Mouse (Mus musculus): ENCODE data around the gene Zmynd8. TPM values are rescaled to one million over a fixed set of nuclear protein-coding genes. Genes with fewer than 3 reads are reported as not detected.
A peak's percentile ranks its signal among the peaks of the same experiment; 100 is the strongest.

The Zmynd8 gene
- total and polyA plus RNA-seq, 3 experiments, result 54.5 to 153 (median 82.4) TPM

DNA sequence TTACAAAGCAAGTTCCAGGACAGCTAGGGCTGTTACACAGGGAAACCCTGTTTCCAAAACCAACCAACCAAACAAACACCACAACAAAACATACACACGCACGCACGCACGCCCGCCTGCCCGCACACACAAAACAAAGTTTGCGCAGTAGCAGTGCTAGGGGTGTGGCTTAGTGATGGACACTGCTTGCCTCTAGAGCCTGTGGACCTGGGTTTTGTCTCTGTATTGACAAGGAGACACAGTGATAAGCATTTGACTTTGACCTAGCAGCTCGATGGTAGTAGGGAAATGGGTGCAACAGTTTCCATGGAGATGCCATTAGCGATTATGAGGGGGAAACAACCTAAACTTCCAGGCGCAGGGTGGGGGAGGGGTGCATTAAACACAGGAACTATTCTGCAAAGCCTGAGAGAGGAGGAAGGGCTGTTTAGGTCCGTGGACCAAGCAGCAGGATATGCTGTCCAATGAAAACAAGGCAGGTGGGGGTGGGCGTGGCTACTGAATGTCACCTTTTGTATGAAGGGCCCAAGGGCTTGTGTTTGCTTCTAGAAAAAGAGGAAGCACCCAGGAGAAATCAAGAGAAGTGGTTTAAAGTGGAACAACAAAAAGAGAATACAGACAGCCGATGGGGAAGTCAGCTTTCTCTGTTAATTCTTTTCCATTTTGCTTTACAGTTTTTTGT lies 23.4 kb upstream of the Zmynd8 start:
- Histone ChIP-seq H3K27me3 (ENCODE audit: insufficient read depth, low read length) (peaks cover 11% of the 10 kb centered on the region), H3K9me3 (replicated peaks) (no peaks in the 10 kb centered on the region), H3K4me1 (ENCODE audit: insufficient read depth, low read depth, low read length) (peaks cover 30% of the 10 kb centered on the region), H3K4me3 (ENCODE audit: low read depth, low read length) (no peak overlapping the region; the same call in 1 of the 2 replicates), H3K36me3 (replicated peaks) (no peaks in the 10 kb centered on the region)
- peak; percentile 81 for ATAC-seq (ENCODE audit: extremely low read depth, insufficient number of reproducible peaks, low FRiP score, poor library complexity, severe bottlenecking)
- TF ChIP-seq TAL1 (conservative IDR thresholded peaks at IDR 0.05; ENCODE audit: low read depth, low read length) (no peak), POLR2AphosphoS5 (IDR thresholded peaks at IDR 0.05; ENCODE audit: insufficient replicate concordance, low read depth, low read length) (no peak), CTCF (IDR thresholded peaks at IDR 0.05; ENCODE audit: low read depth, low read length) (no peak), GATA2 (IDR thresholded peaks at IDR 0.05; ENCODE audit: borderline replicate concordance, low read depth, low read length) (no peak), GATA1 (IDR thresholded peaks at IDR 0.05; ENCODE audit: borderline replicate concordance, low read length) (no peak)
- peak; percentile 40 for DNase-seq (ENCODE audit: low spot score)

DNA sequence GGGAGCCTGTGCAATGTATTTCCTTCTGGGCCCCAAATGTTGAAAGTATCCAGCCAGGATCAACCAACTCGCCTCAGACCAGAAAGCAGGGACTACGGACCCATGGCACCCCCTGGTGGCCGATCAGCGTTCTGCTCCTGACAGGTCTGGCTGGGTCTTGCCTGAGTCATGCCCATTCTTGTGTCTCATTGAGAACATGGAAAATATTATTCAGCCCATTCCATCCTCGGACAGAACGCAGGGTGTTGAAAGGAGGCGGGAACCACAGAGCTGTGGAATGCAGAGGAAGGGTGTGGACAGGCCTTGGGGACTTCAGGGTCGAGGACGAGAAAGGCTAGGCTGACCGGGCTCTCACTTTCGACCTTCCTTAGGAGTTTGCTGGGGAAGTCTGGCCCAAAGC lies 15.5 kb upstream of the Zmynd8 start:
- Histone ChIP-seq H3K4me1 (ENCODE audit: insufficient read depth, low read depth, low read length) (peaks cover 20% of the 10 kb centered on the region), H3K27me3 (ENCODE audit: insufficient read depth, low read length) (peaks cover 9% of the 10 kb centered on the region), H3K9me3 (replicated peaks) (no peaks in the 10 kb centered on the region), H3K4me3 (ENCODE audit: low read depth, low read length) (no peak overlapping the region), H3K36me3 (replicated peaks) (no peaks in the 10 kb centered on the region)
- DNase-seq (ENCODE audit: low spot score), result peak; percentile 59
- ATAC-seq (ENCODE audit: extremely low read depth, insufficient number of reproducible peaks, low FRiP score, poor library complexity, severe bottlenecking), result peak; percentile 73
- no peak for TF ChIP-seq GATA2 (IDR thresholded peaks at IDR 0.05; ENCODE audit: borderline replicate concordance, low read depth, low read length)
- no peak for TF ChIP-seq TAL1 (conservative IDR thresholded peaks at IDR 0.05; ENCODE audit: low read depth, low read length)
- TF ChIP-seq POLR2AphosphoS5 (IDR thresholded peaks at IDR 0.05; ENCODE audit: insufficient replicate concordance, low read depth, low read length), result no peak
- TF ChIP-seq GATA1 (IDR thresholded peaks at IDR 0.05; ENCODE audit: borderline replicate concordance, low read length), result no peak
- TF ChIP-seq CTCF (IDR thresholded peaks at IDR 0.05; ENCODE audit: low read depth, low read length), result peak; percentile 86

DNA sequence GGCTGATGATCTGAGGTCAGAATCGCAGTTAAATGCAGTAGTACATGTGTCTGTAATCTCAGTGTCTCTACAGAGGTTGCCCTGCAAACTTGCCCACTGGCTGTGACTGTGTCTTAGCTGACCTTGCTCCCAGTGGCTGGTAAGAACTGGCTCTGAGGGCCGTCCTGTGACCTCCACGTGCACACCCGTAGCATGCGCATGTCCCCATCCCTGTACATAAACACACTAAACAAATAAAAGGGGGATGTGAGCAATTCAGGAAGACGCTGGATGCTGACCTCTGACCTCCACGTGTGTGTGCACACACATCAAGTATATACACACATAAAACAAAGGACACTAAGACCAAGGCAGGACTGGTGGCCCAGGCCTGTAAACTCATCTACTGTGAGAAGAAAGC lies 14.3 kb upstream of the Zmynd8 start:
- DNase-seq (ENCODE audit: low spot score) (no peak), ATAC-seq (ENCODE audit: extremely low read depth, insufficient number of reproducible peaks, low FRiP score, poor library complexity, severe bottlenecking) (no peak)
- Histone ChIP-seq H3K36me3 (replicated peaks) (no peaks in the 10 kb centered on the region), H3K4me1 (ENCODE audit: insufficient read depth, low read depth, low read length) (peaks cover 20% of the 10 kb centered on the region), H3K4me3 (ENCODE audit: low read depth, low read length) (no peak overlapping the region), H3K9me3 (replicated peaks) (no peaks in the 10 kb centered on the region), H3K27me3 (ENCODE audit: insufficient read depth, low read length) (peaks cover 14% of the 10 kb centered on the region)
- TF ChIP-seq CTCF (IDR thresholded peaks at IDR 0.05; ENCODE audit: low read depth, low read length), result no peak
- TF ChIP-seq GATA2 (IDR thresholded peaks at IDR 0.05; ENCODE audit: borderline replicate concordance, low read depth, low read length), result no peak

DNA sequence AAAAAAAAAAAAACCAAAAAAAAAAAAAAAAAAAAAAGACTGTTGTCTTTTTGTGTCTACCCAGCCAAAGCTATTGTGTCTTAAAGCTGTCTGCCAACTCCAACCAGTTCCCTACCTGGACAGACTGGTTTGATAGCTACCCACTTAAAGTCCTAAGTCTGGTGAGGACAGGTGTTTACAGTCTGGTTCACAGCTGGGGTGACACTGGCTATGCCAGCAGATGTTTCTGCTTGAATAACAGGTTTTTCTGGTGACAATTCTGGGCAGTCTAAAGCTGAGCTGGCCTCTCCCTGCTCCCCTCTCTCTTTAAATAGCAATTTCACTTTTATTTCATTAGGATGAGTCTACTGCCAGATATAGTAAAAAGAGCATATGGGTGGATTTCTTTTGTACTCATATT lies 10.9 kb upstream of the Zmynd8 start:
- TF ChIP-seq TAL1 (conservative IDR thresholded peaks at IDR 0.05; ENCODE audit: low read depth, low read length), result no peak
- TF ChIP-seq POLR2AphosphoS5 (IDR thresholded peaks at IDR 0.05; ENCODE audit: insufficient replicate concordance, low read depth, low read length), result no peak
- TF ChIP-seq CTCF (IDR thresholded peaks at IDR 0.05; ENCODE audit: low read depth, low read length), result no peak
- no peak for TF ChIP-seq GATA2 (IDR thresholded peaks at IDR 0.05; ENCODE audit: borderline replicate concordance, low read depth, low read length)
- no peak for TF ChIP-seq GATA1 (IDR thresholded peaks at IDR 0.05; ENCODE audit: borderline replicate concordance, low read length)
- H3K36me3 ChIP-seq (replicated peaks), result no peaks in the 10 kb centered on the region
- H3K4me3 ChIP-seq (ENCODE audit: low read depth, low read length), result no peak overlapping the region
- peaks cover 34% of the 10 kb centered on the region for H3K27me3 ChIP-seq (ENCODE audit: insufficient read depth, low read length)
- ATAC-seq (ENCODE audit: extremely low read depth, insufficient number of reproducible peaks, low FRiP score, poor library complexity, severe bottlenecking), result no peak
- peaks cover 6% of the 10 kb centered on the region for H3K4me1 ChIP-seq (ENCODE audit: insufficient read depth, low read depth, low read length)
- DNase-seq (ENCODE audit: low spot score), result no peak
- no peaks in the 10 kb centered on the region for H3K9me3 ChIP-seq (replicated peaks)

DNA sequence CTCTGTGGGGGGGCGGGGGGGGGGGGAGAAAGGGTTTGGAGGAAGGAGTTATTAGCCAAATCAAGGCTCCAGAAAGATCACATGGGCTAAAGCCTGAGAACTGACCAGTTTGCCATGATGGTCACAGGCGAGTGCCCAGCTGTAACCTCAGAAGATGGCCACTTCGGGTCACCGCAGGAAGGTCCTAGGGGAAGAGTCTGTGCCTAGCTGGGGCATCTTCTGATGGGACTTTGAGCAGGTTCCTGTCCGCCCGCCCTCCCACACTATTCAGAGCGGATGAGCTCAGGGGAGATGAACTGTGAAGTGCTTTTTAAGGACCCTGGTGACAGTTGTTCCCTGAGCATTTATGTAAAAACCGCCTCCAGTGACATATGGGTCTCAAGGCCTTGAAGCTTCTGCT lies 8.4 kb upstream of the Zmynd8 start:
- DNase-seq (ENCODE audit: low spot score) (no peak), ATAC-seq (ENCODE audit: extremely low read depth, insufficient number of reproducible peaks, low FRiP score, poor library complexity, severe bottlenecking) (no peak)
- Histone ChIP-seq H3K9me3 (replicated peaks) (no peaks in the 10 kb centered on the region), H3K4me1 (ENCODE audit: insufficient read depth, low read depth, low read length) (peaks cover 5% of the 10 kb centered on the region; the same call in 1 of the 2 replicates), H3K36me3 (replicated peaks) (no peaks in the 10 kb centered on the region), H3K27me3 (ENCODE audit: insufficient read depth, low read length) (peaks cover 36% of the 10 kb centered on the region), H3K4me3 (ENCODE audit: low read depth, low read length) (no peak overlapping the region)
- TF ChIP-seq GATA2 (IDR thresholded peaks at IDR 0.05; ENCODE audit: borderline replicate concordance, low read depth, low read length) (no peak), POLR2AphosphoS5 (IDR thresholded peaks at IDR 0.05; ENCODE audit: insufficient replicate concordance, low read depth, low read length) (no peak), TAL1 (conservative IDR thresholded peaks at IDR 0.05; ENCODE audit: low read depth, low read length) (no peak), CTCF (IDR thresholded peaks at IDR 0.05; ENCODE audit: low read depth, low read length) (no peak), GATA1 (IDR thresholded peaks at IDR 0.05; ENCODE audit: borderline replicate concordance, low read length) (no peak)

DNA sequence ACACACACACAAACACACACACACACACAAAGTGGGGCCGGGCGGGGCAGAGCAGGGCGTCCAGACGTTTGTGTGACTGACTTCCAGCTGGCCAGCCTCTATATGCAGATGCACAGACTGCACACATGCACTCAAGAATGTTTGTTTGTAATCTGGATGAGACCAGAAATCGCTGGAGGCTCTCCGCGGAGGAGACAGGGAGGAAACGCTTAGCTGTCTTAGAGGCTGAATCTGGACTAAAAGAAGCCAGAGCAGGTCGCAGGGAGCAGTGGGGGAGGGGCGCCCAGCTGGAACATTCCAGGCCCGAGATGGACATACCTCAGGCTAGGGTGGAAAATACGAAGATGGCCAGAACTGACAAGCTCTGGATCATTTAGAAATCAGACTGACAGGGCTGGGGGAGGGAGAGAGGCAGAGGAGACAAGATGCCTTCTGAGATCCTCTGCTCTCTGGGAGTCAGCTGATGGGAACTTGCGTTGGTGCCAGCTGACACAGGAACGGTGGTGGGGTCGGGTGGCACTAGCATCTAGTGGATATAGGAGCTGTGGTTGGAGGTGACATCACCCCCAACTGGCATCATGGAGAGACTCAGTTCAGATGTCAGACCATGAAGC lies 7.6 kb upstream of the Zmynd8 start:
- DNase-seq (ENCODE audit: low spot score), result no peak
- ATAC-seq (ENCODE audit: extremely low read depth, insufficient number of reproducible peaks, low FRiP score, poor library complexity, severe bottlenecking), result no peak
- TF ChIP-seq POLR2AphosphoS5 (IDR thresholded peaks at IDR 0.05; ENCODE audit: insufficient replicate concordance, low read depth, low read length), result no peak
- TF ChIP-seq GATA2 (IDR thresholded peaks at IDR 0.05; ENCODE audit: borderline replicate concordance, low read depth, low read length), result no peak
- TF ChIP-seq TAL1 (conservative IDR thresholded peaks at IDR 0.05; ENCODE audit: low read depth, low read length), result no peak
- TF ChIP-seq CTCF (IDR thresholded peaks at IDR 0.05; ENCODE audit: low read depth, low read length), result no peak
- no peak for TF ChIP-seq GATA1 (IDR thresholded peaks at IDR 0.05; ENCODE audit: borderline replicate concordance, low read length)

More for the DNA sequence above, 7.6 kb upstream of the Zmynd8 start:
- H3K36me3 ChIP-seq (replicated peaks), result no peaks in the 10 kb centered on the region
- H3K9me3 ChIP-seq (replicated peaks), result no peaks in the 10 kb centered on the region
- no peak overlapping the region for H3K4me3 ChIP-seq (ENCODE audit: low read depth, low read length)
- H3K27me3 ChIP-seq (ENCODE audit: insufficient read depth, low read length), result peaks cover 32% of the 10 kb centered on the region
- H3K4me1 ChIP-seq (ENCODE audit: insufficient read depth, low read depth, low read length), result peaks cover 9% of the 10 kb centered on the region; the same call in 1 of the 2 replicates

Data from G1E (cell line).